Mouse (Mus musculus) intestine, embryonic 14.5 days (tissue): ENCODE measurements around the gene Naa50. TPM values are rescaled to one million over a fixed set of nuclear protein-coding genes. Genes with fewer than 3 reads are reported as not detected.

Experiments
- ATAC-seq: fragments of 200-750 bp; cut with Nextera tagmentation; replicated peaks from 2 replicates; pipeline ENCODE4 v1.8.0; 2017; ENCODE audit warnings: low read depth, moderate number of reproducible peaks, moderate TSS enrichment, moderate library complexity; ENCODE audit not compliant: low FRiP score, low TSS enrichment
- DNase-seq: peaks from one replicate; pipeline ENCODE4 v3.0.0-alpha.2; 2018; ENCODE audit warnings: low spot score
- H3K27ac ChIP-seq: fragments of 300-500 bp; sonication (generic); 2 replicates; pipeline ENCODE4 v1.5.1; 2014; ENCODE audit warnings: low read depth, mild to moderate bottlenecking, control low read depth
- H3K27me3 ChIP-seq: fragments of 300-500 bp; sonication (generic); replicated peaks from 2 replicates; pipeline ENCODE4 v1.6.1; 2014; ENCODE audit warnings: low read length, control low read depth; ENCODE audit not compliant: control insufficient read depth, insufficient read depth
- H3K36me3 ChIP-seq: fragments of 300-500 bp; sonication (generic); 2 replicates; pipeline ENCODE4 v1.6.1; 2014; ENCODE audit warnings: low read length, control low read depth; ENCODE audit not compliant: control insufficient read depth, insufficient read depth
- H3K4me1 ChIP-seq: fragments of 300-500 bp; sonication (generic); replicated peaks from 2 replicates; pipeline ENCODE4 v1.6.1; 2014; ENCODE audit warnings: low read length, control low read depth, mixed read lengths; ENCODE audit not compliant: control insufficient read depth, insufficient read depth
- H3K4me2 ChIP-seq: fragments of 300-500 bp; sonication (generic); 2 replicates; pipeline ENCODE4 v1.6.1; 2014; ENCODE audit warnings: low read length
- H3K4me3 ChIP-seq: fragments of 300-500 bp; sonication (generic); 2 replicates; pipeline ENCODE4 v1.5.1; 2014; ENCODE audit warnings: low read depth, low read length, control low read depth, mixed read lengths
- H3K9ac ChIP-seq: fragments of 300-500 bp; sonication (generic); 2 replicates; pipeline ENCODE4 v1.6.1; 2014; ENCODE audit warnings: mild to moderate bottlenecking, low read length
- H3K9me3 ChIP-seq: fragments of 300-500 bp; sonication (generic); 2 replicates; pipeline ENCODE4 v1.6.1; 2016; ENCODE audit warnings: low read length, control low read depth; ENCODE audit not compliant: control insufficient read depth
- WGBS: fragments of 180-500 bp; shearing (Covaris S2); extraction: QIAGEN DNeasy Blood & Tissue Kit; methylation state at CpG from one replicate; pipeline ENCODE4 v1.1.7; 2014; 5-methylcytosine and 5-hydroxymethylcytosine counted together
- polyA plus RNA-seq: library from polyadenylated mRNA; unstranded; fragments of >200 nt; fragmentation: Nextera tagmentation; extraction: Ambion mirVana; gene quantifications from 2 replicates; pipeline ENCODE4 v1.2.1, GENCODE M21; 2014

Gene Naa50
- 63.6 and 65.5 TPM in 2 replicates for polyA plus RNA-seq

DNA sequence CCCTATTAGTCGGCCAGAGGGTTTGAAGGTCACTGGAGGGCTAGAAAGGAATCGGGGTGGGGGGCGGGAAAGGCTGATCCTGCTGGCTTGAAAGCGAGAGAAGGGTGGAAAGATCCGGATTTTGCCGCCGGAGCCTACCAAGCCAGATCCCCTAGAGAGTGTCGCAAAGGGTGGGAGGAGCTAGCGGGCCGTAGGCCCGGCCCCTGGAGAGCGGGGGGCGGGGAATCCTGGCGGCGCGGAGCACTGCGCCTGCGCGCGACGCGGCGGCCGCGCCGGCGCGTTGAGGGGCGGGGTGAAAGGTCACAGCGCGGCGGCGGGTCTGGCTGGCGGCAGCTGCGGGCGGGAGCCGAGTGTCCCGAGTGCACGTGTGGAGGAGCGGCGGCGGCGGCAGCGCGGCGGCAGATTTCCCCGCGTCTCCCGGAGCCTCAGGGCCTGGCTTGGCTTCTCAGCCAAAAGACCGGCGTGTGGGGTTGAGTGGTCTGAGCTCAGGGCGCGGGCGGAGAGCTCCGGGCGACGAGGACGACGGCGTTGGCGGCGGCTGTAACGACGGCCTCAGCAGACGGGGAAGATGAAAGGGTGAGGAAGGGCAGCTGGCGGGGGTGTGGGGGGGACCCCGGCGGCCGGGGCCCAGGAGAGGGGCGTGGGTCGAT lies at the start of gene Naa50, which contains the start of gene Atp6v1a:
TSS of gene Naa50 (plus strand) at position 295 of the 650 bp plus-strand sequence.
TSS of gene Atp6v1a (minus strand) at position 170 of the 650 bp plus-strand sequence.
- ATAC-seq (peak; percentile 92), DNase-seq (peak; percentile 95)
- Histone ChIP-seq H3K27me3 (no peaks in the 10 kb centered on the region), H3K36me3 (no peaks in the 10 kb centered on the region), H3K9ac (peak within 1 kb of the TSS; percentile 93), H3K4me1 (peaks cover 13% of the 10 kb centered on the region), H3K4me2 (peak within 1 kb of the TSS; percentile 85), H3K9me3 (no peaks in the 10 kb centered on the region), H3K4me3 (peak within 1 kb of the TSS; percentile 92), H3K27ac (peak within 1 kb of the TSS; percentile 100)
- under 1% methylated on average over 63 of the region's 71 CpGs for WGBS

DNA sequence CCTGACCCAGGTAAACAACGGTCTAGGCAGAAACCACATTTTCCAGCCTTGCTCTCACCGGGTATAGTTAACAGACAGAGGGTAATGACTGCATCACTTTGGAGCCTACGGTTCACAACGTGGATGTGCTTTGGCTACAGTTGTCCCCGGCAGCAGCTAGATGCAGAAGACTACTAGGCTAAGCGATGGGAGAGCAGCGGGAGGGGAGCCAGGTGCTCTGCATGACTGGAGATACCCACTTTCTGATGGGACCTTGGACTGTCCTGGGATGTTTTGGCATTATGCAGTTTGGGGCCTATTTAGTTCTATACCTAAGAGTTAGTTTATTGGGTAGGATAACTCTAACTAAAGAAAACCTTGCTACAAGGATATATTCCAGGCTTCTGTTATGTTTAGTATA lies 40.3 kb upstream of the Naa50 start:
- no peak overlapping the region for H3K4me2 ChIP-seq
- no peak for ATAC-seq
- no peaks in the 10 kb centered on the region for H3K4me1 ChIP-seq
- no peak overlapping the region for H3K4me3 ChIP-seq
- DNase-seq, result no peak
- H3K9ac ChIP-seq, result no peak overlapping the region
- H3K27ac ChIP-seq, result no peak overlapping the region
- H3K36me3 ChIP-seq, result peaks cover 84% of the 10 kb centered on the region
- WGBS, result 94% methylated on average over 7 of the region's 7 CpGs
- H3K9me3 ChIP-seq, result no peaks in the 10 kb centered on the region
- H3K27me3 ChIP-seq, result no peaks in the 10 kb centered on the region

DNA sequence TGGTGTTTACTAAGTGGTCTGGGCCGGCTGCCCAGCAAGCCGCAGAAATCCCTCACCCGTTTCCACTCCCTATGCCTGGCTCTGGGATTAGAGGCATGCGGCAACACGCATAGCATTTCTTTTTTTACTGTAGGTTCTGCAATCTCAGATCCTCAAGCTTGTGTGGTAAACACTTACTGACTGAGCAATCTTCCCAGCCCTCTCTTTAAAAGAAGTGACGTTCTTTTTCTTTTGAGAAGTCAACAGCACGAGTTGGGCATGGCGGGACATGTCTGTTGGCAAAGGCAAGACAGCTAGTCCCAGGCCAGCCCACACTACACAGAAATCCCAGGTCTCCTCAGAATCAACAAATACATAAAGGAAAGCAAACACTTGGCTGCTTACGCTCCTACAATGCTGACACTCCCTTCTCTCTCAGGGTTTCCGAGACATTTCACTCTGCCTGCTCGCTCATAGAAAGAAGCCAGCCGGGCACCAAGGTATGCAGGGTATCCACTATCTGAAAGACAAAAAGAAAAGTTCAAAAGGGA lies 38.4 kb upstream of the Naa50 start:
- Histone ChIP-seq H3K4me2 (no peak overlapping the region), H3K27me3 (no peaks in the 10 kb centered on the region), H3K36me3 (peaks cover 76% of the 10 kb centered on the region), H3K9me3 (no peaks in the 10 kb centered on the region), H3K9ac (no peak overlapping the region), H3K27ac (no peak overlapping the region), H3K4me1 (no peaks in the 10 kb centered on the region), H3K4me3 (no peak overlapping the region)
- 89% methylated on average over 12 of the region's 12 CpGs for WGBS
- ATAC-seq, result no peak
- DNase-seq, result no peak

DNA sequence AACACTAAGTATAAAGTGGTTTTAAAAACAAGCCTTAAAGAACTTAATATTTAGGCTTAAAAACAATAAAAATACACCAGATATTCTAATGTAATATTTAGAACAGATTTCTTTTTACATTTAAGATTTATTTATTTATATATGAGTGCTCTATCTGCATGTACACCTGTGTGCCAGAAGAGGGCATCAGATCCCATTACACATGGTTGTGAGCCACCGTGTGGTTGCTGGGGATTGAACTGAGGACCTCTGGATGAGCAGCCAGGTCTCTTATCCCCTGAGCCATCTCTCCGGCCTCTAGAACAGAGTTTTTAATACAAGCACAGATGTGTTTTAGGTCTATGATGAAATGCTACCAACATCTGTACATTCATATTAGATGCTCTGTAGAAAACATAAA lies 36.7 kb upstream of the Naa50 start:
- Histone ChIP-seq H3K4me2 (no peak overlapping the region), H3K4me3 (no peak overlapping the region), H3K9ac (no peak overlapping the region), H3K4me1 (no peaks in the 10 kb centered on the region), H3K36me3 (peaks cover 78% of the 10 kb centered on the region), H3K27me3 (no peaks in the 10 kb centered on the region), H3K9me3 (no peaks in the 10 kb centered on the region), H3K27ac (no peak overlapping the region)
- 94% methylated on average over 2 of the region's 2 CpGs for WGBS
- DNase-seq, result no peak
- no peak for ATAC-seq

DNA sequence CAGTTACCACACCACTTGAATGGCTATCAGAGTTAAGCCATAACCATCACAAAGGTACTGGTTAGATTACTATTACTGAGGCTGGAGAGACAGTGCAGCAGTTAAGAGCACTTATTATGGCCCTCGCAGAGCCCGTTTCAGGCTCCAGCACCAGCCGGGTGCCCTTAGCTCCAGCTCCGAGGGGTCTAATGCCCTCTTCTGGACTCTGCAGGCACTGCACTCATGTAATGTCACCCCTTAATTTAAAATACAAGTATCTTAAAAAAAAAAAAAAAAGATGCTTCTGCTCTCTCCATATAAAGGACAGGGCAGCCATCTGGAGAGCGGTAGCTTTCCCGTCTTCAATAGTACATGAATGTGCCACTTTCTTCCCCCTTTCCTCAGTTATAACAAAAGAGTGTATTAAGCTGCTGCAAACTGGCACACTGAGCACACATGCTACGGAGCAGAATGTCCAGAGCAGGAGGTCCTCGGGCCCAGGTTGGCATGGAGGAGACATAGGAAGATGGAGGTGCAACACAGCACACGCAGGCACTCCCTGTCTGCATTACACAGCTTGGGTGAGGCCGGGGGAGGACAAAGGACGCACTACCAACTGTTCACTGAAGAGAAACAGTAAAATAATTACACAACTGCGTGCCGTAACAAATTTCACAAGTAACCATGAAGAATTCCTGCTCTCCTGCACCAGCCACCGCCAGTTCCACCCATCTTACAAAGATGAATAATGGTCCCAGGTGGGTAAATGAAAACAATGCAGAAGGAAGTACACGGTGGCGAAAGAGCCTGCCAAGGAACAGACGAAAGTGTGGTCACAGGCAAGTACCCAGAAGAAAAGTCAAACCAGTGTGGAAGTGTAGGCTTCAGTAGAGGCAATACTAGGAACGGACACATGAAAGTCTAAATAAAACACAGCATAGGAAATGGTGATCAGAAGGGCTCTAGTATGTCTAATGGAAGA lies 35.5 kb upstream of the Naa50 start:
- WGBS, result 90% methylated on average over 18 of the region's 18 CpGs
- Histone ChIP-seq H3K27ac (no peak overlapping the region), H3K9me3 (no peaks in the 10 kb centered on the region), H3K9ac (no peak overlapping the region), H3K4me2 (no peak overlapping the region), H3K4me1 (peaks cover 5% of the 10 kb centered on the region; the same call in 1 of the 2 replicates), H3K4me3 (no peak overlapping the region), H3K27me3 (no peaks in the 10 kb centered on the region), H3K36me3 (peaks cover 78% of the 10 kb centered on the region)
- no peak for DNase-seq
- ATAC-seq, result no peak

DNA sequence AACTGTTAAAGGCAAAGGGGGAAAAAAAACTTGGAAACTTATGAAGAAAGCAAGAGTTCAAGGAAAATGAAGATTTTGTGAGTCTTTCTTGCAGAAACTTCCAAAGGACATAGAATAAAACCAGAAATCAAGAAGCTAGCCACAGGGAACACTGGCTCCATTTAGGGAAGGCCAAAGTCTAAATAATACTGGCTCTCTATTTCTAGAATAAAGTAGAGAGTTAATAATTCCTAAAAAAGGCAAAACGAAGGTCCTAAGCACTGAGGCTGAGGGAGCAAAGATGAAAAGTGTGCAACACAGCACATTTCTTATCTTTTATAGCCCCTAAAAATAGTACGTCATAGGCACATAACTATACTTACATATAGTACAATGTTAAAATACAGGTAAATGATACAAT lies 34.4 kb upstream of the Naa50 start:
- 86% methylated on average over 2 of the region's 2 CpGs for WGBS

DNA sequence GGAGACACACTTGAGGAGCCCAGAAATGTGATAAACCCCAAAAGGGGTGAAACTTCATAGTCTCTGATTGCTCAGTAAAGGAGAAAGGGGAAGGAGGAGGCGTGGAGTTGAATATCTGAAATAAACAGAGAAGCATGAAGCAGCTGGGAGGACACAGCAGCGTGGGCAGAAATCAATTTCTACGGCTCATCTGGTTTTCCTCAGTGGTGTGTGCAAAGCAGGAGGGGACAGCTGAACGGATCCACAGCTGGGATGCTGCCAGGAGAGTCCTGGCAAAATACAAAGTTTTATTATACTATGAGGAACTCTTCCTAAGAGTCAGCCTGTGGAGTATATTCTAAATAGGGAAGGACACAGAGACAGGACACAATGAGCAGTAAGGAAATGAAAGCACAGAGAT lies 30.6 kb upstream of the Naa50 start:
- H3K27ac ChIP-seq, result peak overlapping the region; percentile 77

More for the DNA sequence above, 34.4 kb upstream of the Naa50 start:
- Histone ChIP-seq H3K4me2 (no peak overlapping the region), H3K27me3 (no peaks in the 10 kb centered on the region), H3K27ac (no peak overlapping the region), H3K9me3 (no peaks in the 10 kb centered on the region), H3K9ac (no peak overlapping the region), H3K36me3 (peaks cover 72% of the 10 kb centered on the region), H3K4me1 (peaks cover 5% of the 10 kb centered on the region; the same call in 1 of the 2 replicates), H3K4me3 (no peak overlapping the region)
- ATAC-seq, result no peak
- DNase-seq, result no peak

DNA sequence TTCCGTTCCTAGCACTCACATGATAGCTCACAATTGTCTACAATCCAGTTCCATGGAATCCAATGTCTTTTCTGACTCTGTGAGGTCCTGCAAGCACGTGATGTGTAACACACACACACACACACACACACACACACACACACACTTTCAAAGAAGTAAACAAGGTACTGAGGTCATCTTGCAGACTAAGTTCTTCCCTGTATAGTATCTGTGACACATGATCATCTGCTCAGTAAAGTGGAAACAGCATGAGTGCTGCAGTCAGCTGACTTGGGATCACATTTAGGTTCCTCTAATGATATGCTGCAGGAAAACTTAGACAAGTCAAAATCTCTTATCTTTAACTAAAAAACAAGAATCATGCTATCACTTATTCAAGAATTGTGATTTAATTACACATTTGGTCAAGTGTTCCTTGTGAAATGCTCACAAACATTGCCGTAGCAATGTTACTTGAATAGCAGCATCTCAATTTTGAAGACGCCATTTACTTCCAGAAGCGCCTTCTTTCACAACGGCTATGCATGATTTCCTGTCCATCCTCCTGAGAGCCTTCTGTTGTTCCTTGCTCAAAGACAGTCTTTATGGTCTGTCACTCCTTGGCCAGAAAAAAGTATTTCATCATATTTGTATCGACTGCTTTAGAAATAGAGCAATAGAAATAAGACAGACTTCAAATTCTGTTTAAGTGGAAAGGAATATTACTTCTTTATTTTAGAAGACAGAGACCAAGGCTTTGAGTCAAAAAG lies 19.7 kb upstream of the Naa50 start:
- DNase-seq (no peak), ATAC-seq (no peak)
- H3K4me3 ChIP-seq, result no peak overlapping the region
- no peak overlapping the region for H3K4me2 ChIP-seq
- H3K27ac ChIP-seq, result no peak overlapping the region
- H3K9me3 ChIP-seq, result no peaks in the 10 kb centered on the region
- H3K9ac ChIP-seq, result no peak overlapping the region
- 86% methylated on average over 7 of the region's 7 CpGs for WGBS
- no peaks in the 10 kb centered on the region for H3K27me3 ChIP-seq
- H3K36me3 ChIP-seq, result peaks cover 11% of the 10 kb centered on the region; the same call in 1 of the 2 replicates
- H3K4me1 ChIP-seq, result no peaks in the 10 kb centered on the region

More for the DNA sequence above, 30.6 kb upstream of the Naa50 start:
- Histone ChIP-seq H3K27me3 (no peaks in the 10 kb centered on the region), H3K9ac (no peak overlapping the region), H3K4me2 (no peak overlapping the region), H3K36me3 (peaks cover 57% of the 10 kb centered on the region), H3K4me3 (no peak overlapping the region), H3K4me1 (peaks cover 5% of the 10 kb centered on the region; the same call in 1 of the 2 replicates), H3K9me3 (no peaks in the 10 kb centered on the region)
- 40% methylated on average over 4 of the region's 4 CpGs for WGBS
- ATAC-seq (peak; percentile 85), DNase-seq (no peak)
